Mouse (Mus musculus): ENCODE data around the gene Mbtps2. TPM values are rescaled to one million over a fixed set of nuclear protein-coding genes. Genes with fewer than 3 reads are reported as not detected.

Mbtps2 gene
- 10 to 100 TPM; 20.2 to 23.4 TPM for total RNA-seq (2023)

GRCm38 (mm10) chrX:157598186-157598996 lies at the start of gene Mbtps2:
Gene Mbtps2 (minus strand): TSS chrX:157598715.

DNA sequence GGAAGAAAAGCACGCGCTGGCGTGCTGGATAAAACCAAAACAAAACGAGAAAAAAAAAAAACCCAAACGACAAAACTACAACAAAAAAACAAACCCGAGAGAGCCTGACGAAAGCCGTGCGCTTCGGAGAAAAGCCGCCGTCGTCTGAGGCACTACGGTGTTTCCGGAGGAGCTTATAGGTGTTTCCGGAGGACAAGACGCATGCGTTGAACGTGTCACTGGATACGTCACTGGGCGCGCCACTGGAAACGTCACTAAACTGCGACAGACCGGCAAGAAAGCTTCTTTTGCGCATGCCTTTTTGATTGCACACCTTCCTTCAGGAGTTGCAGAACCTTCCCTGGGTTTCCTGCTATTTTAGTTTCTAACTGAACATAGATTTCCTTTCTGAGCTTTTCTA lies 29.7 kb downstream of the Mbtps2 start, which contains the start of gene Yy2:
Gene Yy2 (minus strand): TSS at position 146 of the 400 bp plus-strand sequence.

GRCm38 (mm10) chrX:157491944-157492726 lies 106.4 kb downstream of the Mbtps2 start, which contains the start of gene Sms:
Gene Sms (minus strand): TSS chrX:157492287.

Other genes starting within 250 kb of the Mbtps2 start
- not detected for gene Phex, start 183.4 kb downstream of the Mbtps2 start, total RNA-seq (2023)
- 10 to 100 TPM; 22.4 to 23.8 TPM for gene Sms, start 106.4 kb downstream of the Mbtps2 start, total RNA-seq (2023)
- gene Yy2, start 29.7 kb downstream of the Mbtps2 start, total RNA-seq (2023): 1 to 10 TPM in 1 of 2 experiments, under 1 TPM in 1; 0.29 to 2.2 TPM
- not detected for gene Smpx, start 100.2 kb upstream of the Mbtps2 start, total RNA-seq (2023)
- gene Klhl34, start 219.7 kb upstream of the Mbtps2 start, total RNA-seq (2023): not detected